Mouse (Mus musculus) midbrain, embryonic 16.5 days (tissue): Measurements from ENCODE around the gene Dock1. TPM values are rescaled to one million over a fixed set of nuclear protein-coding genes. Genes with fewer than 3 reads are reported as not detected.

Experiments
- ATAC-seq: fragments of 200-750 bp; cut with Nextera tagmentation; 2 replicates; pipeline ENCODE4 v1.8.0; 2017; ENCODE audit warnings: moderate TSS enrichment
- H3K27ac ChIP-seq: fragments of 300-500 bp; sonication (generic); 2 replicates; pipeline ENCODE4 v1.5.1; 2014; ENCODE audit warnings: mild to moderate bottlenecking, low read length, mixed read lengths
- H3K27me3 ChIP-seq: fragments of 300-500 bp; sonication (generic); 2 replicates; pipeline ENCODE4 v1.6.1; 2014; ENCODE audit warnings: low read depth, low read length, mixed read lengths; ENCODE audit not compliant: control insufficient read depth, insufficient read depth
- H3K36me3 ChIP-seq: fragments of 300-500 bp; sonication (generic); 2 replicates; pipeline ENCODE4 v1.6.1; 2014; ENCODE audit warnings: mild to moderate bottlenecking, low read length, moderate library complexity, mixed read lengths; ENCODE audit not compliant: control insufficient read depth, insufficient read depth
- H3K4me1 ChIP-seq: fragments of 300-500 bp; sonication (generic); 2 replicates; pipeline ENCODE4 v1.6.1; 2014; ENCODE audit warnings: mild to moderate bottlenecking, low read length, mixed read lengths; ENCODE audit not compliant: control insufficient read depth, insufficient read depth
- H3K4me2 ChIP-seq: fragments of 300-500 bp; sonication (generic); 2 replicates; pipeline ENCODE4 v1.6.1; 2014; ENCODE audit warnings: mild to moderate bottlenecking, low read length, mixed read lengths
- H3K4me3 ChIP-seq: fragments of 300-500 bp; sonication (generic); 2 replicates; pipeline ENCODE4 v1.5.1; 2014; ENCODE audit warnings: low read depth, mild to moderate bottlenecking, low read length, moderate library complexity, mixed read lengths
- H3K9ac ChIP-seq: fragments of 300-500 bp; sonication (generic); 2 replicates; pipeline ENCODE4 v1.6.1; 2014; ENCODE audit warnings: low read depth, low read length, mixed read lengths
- H3K9me3 ChIP-seq: fragments of 300-500 bp; sonication (generic); replicated peaks from 2 replicates; pipeline ENCODE4 v1.6.1; 2014; ENCODE audit warnings: mild to moderate bottlenecking, low read length, mixed read lengths; ENCODE audit not compliant: control insufficient read depth, poor library complexity, severe bottlenecking
- WGBS: fragments of 180-500 bp; shearing (Covaris S2); extraction: QIAGEN DNeasy Blood & Tissue Kit; methylation state at CpG from one replicate; pipeline ENCODE4 v1.1.7; 2014; 5-methylcytosine and 5-hydroxymethylcytosine counted together
- polyA plus RNA-seq: library from polyadenylated mRNA; unstranded; fragments of >200 nt; fragmentation: Nextera tagmentation; extraction: Ambion mirVana; gene quantifications from 2 replicates; pipeline ENCODE4 v1.2.1, GENCODE M21; 2015

The Dock1 gene
- polyA plus RNA-seq, 1 experiment from 2014 or later = 5.5 TPM

DNA sequence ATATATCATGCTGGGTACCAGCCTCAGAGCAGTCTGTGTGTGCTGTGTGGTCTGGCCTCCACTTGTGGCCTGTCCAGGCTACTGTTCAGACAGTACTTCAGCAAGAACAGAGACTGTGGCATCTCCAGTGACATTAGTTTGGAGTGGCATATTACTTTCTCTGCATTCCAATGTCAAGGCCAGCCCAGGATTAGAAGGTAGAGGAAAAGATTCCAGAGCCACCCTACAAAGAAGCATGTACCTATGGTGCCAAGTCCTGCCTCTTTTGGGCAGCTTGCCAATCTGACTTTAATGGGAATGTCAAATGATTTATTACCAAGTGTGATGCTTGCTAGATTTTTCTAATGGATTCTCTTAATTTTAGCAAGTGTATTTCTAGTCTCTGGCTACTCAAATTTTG is 533.5 kb downstream of the Dock1 start:
- Histone ChIP-seq H3K4me1 (no peaks in the 10 kb centered on the region), H3K4me2 (no peak overlapping the region), H3K9me3 (no peaks in the 10 kb centered on the region), H3K27ac (no peak overlapping the region), H3K9ac (no peak overlapping the region), H3K4me3 (no peak overlapping the region), H3K36me3 (no peaks in the 10 kb centered on the region), H3K27me3 (no peaks in the 10 kb centered on the region)
- ATAC-seq = no peak

DNA sequence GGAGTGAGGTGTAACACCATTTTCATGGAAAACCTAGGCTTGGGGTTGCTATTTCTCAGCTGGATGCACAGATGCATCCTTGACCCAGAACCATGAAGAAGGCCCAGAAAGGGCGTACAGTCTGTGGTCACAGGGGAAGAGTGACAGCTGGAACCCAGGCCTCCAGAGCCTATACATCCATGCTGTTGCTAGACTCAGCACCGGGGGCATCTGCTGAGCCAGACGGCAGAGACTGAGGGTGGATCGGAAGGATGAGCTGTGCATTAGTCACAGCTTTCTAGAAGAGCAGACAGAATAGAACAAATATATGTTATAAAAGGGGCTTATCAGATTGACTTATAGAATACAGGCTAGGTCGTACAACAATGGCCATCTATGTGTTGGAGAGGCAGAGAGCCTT is 534.7 kb downstream of the Dock1 start:
- WGBS = 80% methylated on average over 5 of the region's 5 CpGs
- Histone ChIP-seq H3K9me3 (no peaks in the 10 kb centered on the region), H3K27me3 (no peaks in the 10 kb centered on the region), H3K4me2 (no peak overlapping the region), H3K36me3 (no peaks in the 10 kb centered on the region), H3K27ac (no peak overlapping the region), H3K4me1 (no peaks in the 10 kb centered on the region), H3K4me3 (no peak overlapping the region), H3K9ac (no peak overlapping the region)
- ATAC-seq = no peak

DNA sequence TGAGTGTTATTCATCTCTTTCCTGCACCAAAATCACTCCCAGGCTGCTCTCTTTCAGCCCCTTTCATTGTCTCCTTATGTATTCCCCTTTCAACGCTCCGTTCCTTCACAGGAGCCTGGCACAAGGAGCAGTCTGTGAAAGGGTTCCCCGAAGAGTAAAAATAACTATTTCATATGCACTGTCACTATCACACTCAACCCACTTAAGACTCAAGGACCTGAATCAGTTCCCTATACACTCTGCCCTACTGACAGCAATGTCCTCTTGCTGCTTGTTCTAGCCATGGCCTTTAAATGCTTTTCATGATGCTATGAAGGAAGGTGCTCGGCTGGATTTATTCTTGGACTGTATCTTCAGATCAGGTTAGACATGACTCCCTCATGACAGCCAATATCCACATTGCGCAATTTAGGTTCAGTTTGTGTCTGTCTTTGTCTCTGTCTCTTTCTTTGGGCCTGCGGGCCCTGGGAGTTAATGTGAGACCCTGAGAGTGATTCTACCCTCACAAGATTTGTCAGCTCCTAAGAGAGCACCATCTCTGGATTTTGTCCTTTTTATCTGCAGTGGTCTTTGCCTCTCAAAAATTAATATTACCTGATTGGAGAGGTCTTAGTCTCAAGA is 538.6 kb downstream of the Dock1 start:
- ATAC-seq = no peak
- WGBS = 84% methylated on average over 6 of the region's 6 CpGs

DNA sequence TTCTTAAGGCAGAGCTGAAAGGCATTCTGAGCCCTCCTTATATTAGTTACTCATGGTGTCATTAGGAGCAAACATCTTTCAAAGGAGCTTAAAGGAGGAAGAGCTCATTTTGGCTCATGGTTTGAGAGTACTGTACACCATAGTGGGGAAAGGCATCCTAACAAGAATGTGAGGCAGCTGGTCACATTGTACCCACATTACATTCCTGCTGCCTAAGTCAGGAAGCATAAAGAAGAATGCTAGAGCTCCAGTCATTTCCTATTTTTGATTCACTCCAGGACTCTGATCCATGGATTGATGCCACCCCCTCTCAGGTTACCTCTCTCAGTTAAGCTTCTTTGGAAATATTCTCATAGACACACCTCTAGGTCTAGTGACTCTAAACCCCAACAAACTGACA is 539.8 kb downstream of the Dock1 start:
- H3K9ac ChIP-seq = no peak overlapping the region
- no peak overlapping the region for H3K4me2 ChIP-seq
- H3K9me3 ChIP-seq = no peaks in the 10 kb centered on the region
- no peaks in the 10 kb centered on the region for H3K27me3 ChIP-seq
- no peak overlapping the region for H3K27ac ChIP-seq
- no peaks in the 10 kb centered on the region for H3K36me3 ChIP-seq
- no peak overlapping the region for H3K4me3 ChIP-seq
- ATAC-seq = no peak
- H3K4me1 ChIP-seq = no peaks in the 10 kb centered on the region

More for the DNA sequence above, 538.6 kb downstream of the Dock1 start:
- Histone ChIP-seq H3K4me2 (no peak overlapping the region), H3K4me3 (no peak overlapping the region), H3K27me3 (no peaks in the 10 kb centered on the region), H3K4me1 (no peaks in the 10 kb centered on the region), H3K9ac (no peak overlapping the region), H3K9me3 (no peaks in the 10 kb centered on the region), H3K27ac (no peak overlapping the region), H3K36me3 (no peaks in the 10 kb centered on the region)

DNA sequence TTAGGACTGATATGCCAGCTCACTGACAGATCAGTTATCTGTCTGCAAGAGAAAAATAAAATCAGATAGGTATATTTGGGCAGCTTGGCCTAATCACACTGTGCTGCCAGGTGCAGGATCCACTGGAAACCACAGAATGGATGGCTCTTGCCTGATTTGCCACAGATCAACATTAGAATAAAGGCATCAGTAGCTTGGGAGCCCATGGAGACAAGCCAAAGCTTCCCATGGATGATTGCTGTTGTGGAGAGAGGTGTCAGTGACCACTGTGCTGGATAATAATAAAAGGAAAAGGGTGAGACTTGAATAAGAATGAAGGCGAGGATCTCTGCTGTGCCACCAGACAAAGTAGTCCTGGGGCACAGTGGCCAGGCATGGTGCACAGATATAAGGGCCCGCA is 540.4 kb downstream of the Dock1 start:
- Histone ChIP-seq H3K27ac (no peak overlapping the region), H3K4me3 (no peak overlapping the region), H3K27me3 (no peaks in the 10 kb centered on the region), H3K9ac (no peak overlapping the region), H3K9me3 (no peaks in the 10 kb centered on the region), H3K4me2 (no peak overlapping the region), H3K4me1 (no peaks in the 10 kb centered on the region), H3K36me3 (no peaks in the 10 kb centered on the region)
- WGBS = 74% methylated on average over 2 of the region's 2 CpGs
- ATAC-seq = no peak

DNA sequence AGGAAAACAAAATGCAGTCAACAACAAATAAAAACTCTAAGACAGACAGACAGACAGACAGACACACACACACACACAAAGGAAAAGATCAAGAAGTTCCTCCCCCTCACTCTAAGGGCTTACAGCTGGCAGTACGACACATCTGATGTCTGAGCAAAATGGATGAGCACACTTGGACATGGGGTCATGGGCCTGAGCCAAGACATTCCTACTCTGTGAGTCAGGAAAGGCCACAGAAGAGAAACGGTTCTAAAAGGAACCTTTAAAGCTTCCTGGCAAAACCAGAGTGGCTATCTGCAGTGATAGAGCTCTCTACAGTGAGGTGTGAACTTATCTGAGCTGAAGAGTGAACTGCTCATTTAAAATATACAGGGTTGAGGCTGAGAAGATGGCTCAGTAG is 542.1 kb downstream of the Dock1 start:
- Histone ChIP-seq H3K4me3 (no peak overlapping the region), H3K36me3 (no peaks in the 10 kb centered on the region), H3K27me3 (no peaks in the 10 kb centered on the region), H3K4me1 (no peaks in the 10 kb centered on the region), H3K9ac (no peak overlapping the region), H3K9me3 (no peaks in the 10 kb centered on the region), H3K4me2 (no peak overlapping the region), H3K27ac (no peak overlapping the region)
- 74% methylated on average over 2 of the region's 2 CpGs for WGBS
- no peak for ATAC-seq

DNA sequence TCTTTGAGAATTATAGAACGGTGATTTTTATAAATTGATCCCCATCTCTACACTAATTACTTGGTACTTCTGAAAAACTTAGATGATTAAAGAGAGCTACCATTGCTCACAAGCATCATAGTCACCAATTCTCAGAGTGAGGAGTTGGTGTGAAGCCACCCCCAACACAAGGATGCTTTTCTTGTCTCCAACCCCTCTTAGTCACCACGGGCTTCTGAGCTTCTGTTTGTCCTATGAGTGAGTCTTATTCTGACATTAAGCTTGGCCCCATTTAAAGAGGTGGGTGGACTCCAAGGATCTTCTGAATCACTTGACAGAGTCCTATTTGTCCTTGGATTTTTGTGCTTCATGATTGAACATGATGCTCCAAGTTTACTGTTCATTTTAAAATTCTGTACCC is 551.0 kb downstream of the Dock1 start:
- ATAC-seq = no peak
- 89% methylated on average over 2 of the region's 2 CpGs for WGBS
- H3K27ac ChIP-seq = no peak overlapping the region
- H3K4me2 ChIP-seq = no peak overlapping the region
- no peaks in the 10 kb centered on the region for H3K27me3 ChIP-seq
- no peak overlapping the region for H3K4me3 ChIP-seq
- H3K4me1 ChIP-seq = no peaks in the 10 kb centered on the region
- H3K36me3 ChIP-seq = no peaks in the 10 kb centered on the region
- H3K9me3 ChIP-seq = no peaks in the 10 kb centered on the region; the same call in 1 of the 2 replicates
- H3K9ac ChIP-seq = no peak overlapping the region
